Mouse (Mus musculus): ENCODE measurements at regions not wholly inside any gene's neighbourhood (a gene's known extent, or its start where the extent isn't known, plus 50 kb on each side); places are given as distances from the start of the nearest gene placed in this dataset.

GRCm38 (mm10) chr13:116243272-116243784, 66.2 kb downstream of the Isl1 start:
- no peak for ATAC-seq (replicated peaks; ENCODE audit: poor library complexity)

- ATAC-seq (replicated peaks; ENCODE audit: poor library complexity), result no peak
Observed at GRCm38 (mm10) chr13:116215101-116215500, 94.4 kb downstream of the Isl1 start.

- no peak for ATAC-seq (replicated peaks; ENCODE audit: poor library complexity)
Observed at GRCm38 (mm10) chr13:116213843-116214829, 95.4 kb downstream of the Isl1 start.

GRCm38 (mm10) chr13:116201177-116201920, 108.1 kb downstream of the Isl1 start:
- ATAC-seq (replicated peaks; ENCODE audit: poor library complexity), result no peak

GRCm38 (mm10) chr13:116187059-116187458, 122.4 kb downstream of the Isl1 start:
- no peak for ATAC-seq (replicated peaks; ENCODE audit: poor library complexity)

GRCm38 (mm10) chr13:116177781-116178180, 131.7 kb downstream of the Isl1 start:
- ATAC-seq (replicated peaks; ENCODE audit: poor library complexity), result no peak

- no peak for ATAC-seq (replicated peaks; ENCODE audit: poor library complexity)
Observed at GRCm38 (mm10) chr13:116174976-116175375, 134.5 kb downstream of the Isl1 start.

- ATAC-seq (replicated peaks; ENCODE audit: poor library complexity), result no peak
Observed at GRCm38 (mm10) chr13:116173866-116174265, 135.6 kb downstream of the Isl1 start.

- no peak for ATAC-seq (replicated peaks; ENCODE audit: poor library complexity)
Observed at GRCm38 (mm10) chr13:116143022-116143421, 166.5 kb downstream of the Isl1 start.

GRCm38 (mm10) chr13:116118664-116119063, 190.8 kb downstream of the Isl1 start:
- ATAC-seq (replicated peaks; ENCODE audit: poor library complexity), result no peak

- no peak for ATAC-seq (replicated peaks; ENCODE audit: poor library complexity)
Observed at GRCm38 (mm10) chr13:116111032-116111808, 198.3 kb downstream of the Isl1 start.

GRCm38 (mm10) chr13:116110578-116110977, 198.9 kb downstream of the Isl1 start:
- no peak for ATAC-seq (replicated peaks; ENCODE audit: poor library complexity)

- no peak for ATAC-seq (replicated peaks; ENCODE audit: poor library complexity)
Observed at GRCm38 (mm10) chr13:116087541-116088308, 221.8 kb downstream of the Isl1 start.

- ATAC-seq (replicated peaks; ENCODE audit: poor library complexity), result no peak
Observed at GRCm38 (mm10) chr13:116087140-116087539, 222.3 kb downstream of the Isl1 start.

GRCm38 (mm10) chr13:116056976-116057647, 252.4 kb downstream of the Isl1 start:
- ATAC-seq (replicated peaks; ENCODE audit: poor library complexity), result no peak

GRCm38 (mm10) chr13:116056112-116056652, 253.3 kb downstream of the Isl1 start:
- no peak for ATAC-seq (replicated peaks; ENCODE audit: poor library complexity)

- no peak for ATAC-seq (replicated peaks; ENCODE audit: poor library complexity)
Observed at GRCm38 (mm10) chr13:116036166-116036565, 273.3 kb downstream of the Isl1 start.

- ATAC-seq (replicated peaks; ENCODE audit: poor library complexity), result no peak
Observed at GRCm38 (mm10) chr13:116030152-116030720, 279.3 kb downstream of the Isl1 start.

GRCm38 (mm10) chr13:116028583-116028982, 280.9 kb downstream of the Isl1 start:
- ATAC-seq (replicated peaks; ENCODE audit: poor library complexity), result no peak
